Mouse (Mus musculus) heart, embryonic 14.5 days (tissue): ENCODE results near the gene 4930503B20Rik. TPM values are rescaled to one million over a fixed set of nuclear protein-coding genes. Genes with fewer than 3 reads are reported as not detected.

Experiments used
- ATAC-seq: fragments of 200-750 bp; cut with Nextera tagmentation; 2 replicates; pipeline ENCODE4 v1.8.0; 2017; ENCODE audit warnings: low read depth, moderate TSS enrichment; ENCODE audit not compliant: insufficient number of reproducible peaks, insufficient read depth, low FRiP score
- H3K27ac ChIP-seq, 2 experiments: fragments of 200-500 bp in 1 of 2; fragments of 300-500 bp in 1 of 2; sonication (generic) in 1 of 2; replicated peaks in 1 of 2; 2 replicates each; pipeline ENCODE4 v1.5.1; 2012 to 2014; ENCODE audit warnings: low read depth in 2 of 2, low read length in 2 of 2, control low read depth in 1 of 2, mild to moderate bottlenecking in 1 of 2, mixed read lengths in 1 of 2; ENCODE audit not compliant: control insufficient read depth in 1 of 2, insufficient read depth in 1 of 2
- H3K27me3 ChIP-seq: fragments of 300-500 bp; sonication (generic); 2 replicates; pipeline ENCODE4 v1.6.1; 2014; ENCODE audit warnings: mild to moderate bottlenecking, low read length, control low read depth; ENCODE audit not compliant: control insufficient read depth, insufficient read depth
- H3K36me3 ChIP-seq: fragments of 300-500 bp; sonication (generic); 2 replicates; pipeline ENCODE4 v1.6.1; 2014; ENCODE audit warnings: mild to moderate bottlenecking, control low read depth, low read length, mixed read lengths; ENCODE audit not compliant: control insufficient read depth, insufficient read depth
- H3K4me1 ChIP-seq, 2 experiments: fragments of 200-500 bp in 1 of 2; fragments of 300-500 bp in 1 of 2; sonication (generic) in 1 of 2; 2 replicates each; pipeline ENCODE4 v1.6.1; 2012 to 2014; ENCODE audit warnings: low read length in 2 of 2, control low read depth in 1 of 2, mixed read lengths in 1 of 2; ENCODE audit not compliant: control insufficient read depth in 2 of 2, insufficient read depth in 2 of 2
- H3K4me2 ChIP-seq: fragments of 300-500 bp; sonication (generic); 2 replicates; pipeline ENCODE4 v1.6.1; 2014; ENCODE audit warnings: mild to moderate bottlenecking, low read length
- H3K4me3 ChIP-seq, 2 experiments: fragments of 200-500 bp in 1 of 2; fragments of 300-500 bp in 1 of 2; sonication (generic) in 1 of 2; 2 replicates each; pipeline ENCODE4 v1.5.1; 2012 to 2014; ENCODE audit warnings: low read length in 2 of 2, mild to moderate bottlenecking in 2 of 2, control low read depth in 1 of 2, low read depth in 1 of 2, moderate library complexity in 1 of 2; ENCODE audit not compliant: control insufficient read depth in 1 of 2, insufficient read depth in 1 of 2
- H3K9ac ChIP-seq: fragments of 300-500 bp; sonication (generic); 2 replicates; pipeline ENCODE4 v1.6.1; 2014; ENCODE audit warnings: mild to moderate bottlenecking, low read length
- H3K9me3 ChIP-seq: fragments of 300-500 bp; sonication (generic); 2 replicates; pipeline ENCODE4 v1.6.1; 2016; ENCODE audit warnings: low read length, control low read depth; ENCODE audit not compliant: control insufficient read depth
- WGBS: fragments of 180-500 bp; shearing (Covaris S2); extraction: QIAGEN DNeasy Blood & Tissue Kit; methylation state at CpG from one replicate; pipeline ENCODE4 v1.1.7; 2014; 5-methylcytosine and 5-hydroxymethylcytosine counted together
- polyA plus RNA-seq: library from polyadenylated mRNA; unstranded; fragments of >200 nt; fragmentation: Nextera tagmentation; extraction: Ambion mirVana; gene quantifications from 2 replicates; pipeline ENCODE4 v1.2.1, GENCODE M21; 2014

4930503B20Rik gene
- polyA plus RNA-seq, 1 experiment from 2014 or later, result not detected

- WGBS, result 85% methylated on average over 7 of the region's 7 CpGs
- no peak for ATAC-seq
- H3K27me3 ChIP-seq, result no peaks in the 10 kb centered on the region
Observed at GRCm38 (mm10) chr3:146596864-146597263, 54.3 kb downstream of the 4930503B20Rik start.

GRCm38 (mm10) chr3:146596387-146596786, 54.7 kb downstream of the 4930503B20Rik start:
- no peaks in the 10 kb centered on the region for H3K27me3 ChIP-seq
- no peak overlapping the region for H3K4me2 ChIP-seq
- no peak overlapping the region for H3K4me3 ChIP-seq
- no peak for ATAC-seq
- H3K27ac ChIP-seq, result no peak overlapping the region
- WGBS, result 83% methylated on average over 8 of the region's 8 CpGs
- H3K9ac ChIP-seq, result no peak overlapping the region
- H3K4me1 ChIP-seq, result peaks cover 9 to 11% of the 10 kb centered on the region in 2 experiments
- H3K36me3 ChIP-seq, result no peaks in the 10 kb centered on the region
- no peaks in the 10 kb centered on the region for H3K9me3 ChIP-seq

More at GRCm38 (mm10) chr3:146596864-146597263, 54.3 kb downstream of the 4930503B20Rik start:
- no peak overlapping the region for H3K27ac ChIP-seq
- H3K4me1 ChIP-seq, result peaks cover 14% of the 10 kb centered on the region in 2 experiments
- no peaks in the 10 kb centered on the region for H3K36me3 ChIP-seq
- no peaks in the 10 kb centered on the region for H3K9me3 ChIP-seq
- no peak overlapping the region for H3K4me2 ChIP-seq
- H3K4me3 ChIP-seq, result no peak overlapping the region
- H3K9ac ChIP-seq, result no peak overlapping the region

- Histone ChIP-seq H3K4me3 (no peak overlapping the region), H3K27me3 (no peaks in the 10 kb centered on the region), H3K9ac (no peak overlapping the region), H3K36me3 (no peaks in the 10 kb centered on the region), H3K4me1 (peaks cover 0 to 2% of the 10 kb centered on the region in 2 experiments; a peak in 2 of 4 replicates), H3K4me2 (no peak overlapping the region), H3K9me3 (no peaks in the 10 kb centered on the region), H3K27ac (no peak overlapping the region)
- WGBS, result 73% methylated on average over 6 of the region's 6 CpGs
- ATAC-seq, result no peak
Observed at GRCm38 (mm10) chr3:146595440-146595839, 55.7 kb downstream of the 4930503B20Rik start.

Other genes starting within 250 kb of the 4930503B20Rik start
- gene Ssx2ip, start 246.7 kb downstream of the 4930503B20Rik start, polyA plus RNA-seq, result 17.1 and 19.6 TPM in 2 replicates
- 11.3 and 11.5 TPM in 2 replicates for gene Ctbs, start 201.5 kb downstream of the 4930503B20Rik start, polyA plus RNA-seq
- 5.5 and 6.5 TPM in 2 replicates for gene Spata1, start 151.6 kb downstream of the 4930503B20Rik start, polyA plus RNA-seq
- 1,503 and 1,593 TPM in 2 replicates for gene Gng5, start 151.5 kb downstream of the 4930503B20Rik start, polyA plus RNA-seq
- gene Rpf1, start 129.9 kb downstream of the 4930503B20Rik start, polyA plus RNA-seq, result 35.0 and 38.7 TPM in 2 replicates
- gene Uox, start 80.9 kb downstream of the 4930503B20Rik start, polyA plus RNA-seq, result not detected in 2 replicates
- not detected in 2 replicates for gene Dnase2b, start 35.7 kb downstream of the 4930503B20Rik start, polyA plus RNA-seq
- gene Samd13, start 34.3 kb upstream of the 4930503B20Rik start, polyA plus RNA-seq, result 1.8 and 3.1 TPM in 2 replicates
- gene Prkacb, start 161.7 kb upstream of the 4930503B20Rik start, polyA plus RNA-seq, result 55.2 and 59.0 TPM in 2 replicates
- 2.2 and 2.7 TPM in 2 replicates for gene Ttll7, start 201.1 kb upstream of the 4930503B20Rik start, polyA plus RNA-seq